Mouse (Mus musculus) hindbrain, embryonic 15.5 days (tissue): ENCODE results near the gene Dock4. TPM values are rescaled to one million over a fixed set of nuclear protein-coding genes. Genes with fewer than 3 reads are reported as not detected.

ENCODE experiments used
- ATAC-seq: fragments of 200-750 bp; cut with Nextera tagmentation; 2 replicates; pipeline ENCODE4 v1.8.0; 2017; ENCODE audit warnings: low read depth, moderate number of reproducible peaks, moderate TSS enrichment; ENCODE audit not compliant: low FRiP score
- H3K27ac ChIP-seq: fragments of 300-500 bp; sonication (generic); replicated peaks from 2 replicates; pipeline ENCODE4 v1.5.1; 2015; ENCODE audit warnings: mild to moderate bottlenecking, inconsistent platforms
- H3K27me3 ChIP-seq: fragments of 300-500 bp; sonication (generic); 2 replicates; pipeline ENCODE4 v1.6.1; 2015; ENCODE audit warnings: control low read depth, inconsistent platforms
- H3K36me3 ChIP-seq: fragments of 300-500 bp; sonication (generic); 2 replicates; pipeline ENCODE4 v1.6.1; 2015; ENCODE audit warnings: control low read depth, inconsistent platforms
- H3K4me1 ChIP-seq: fragments of 300-500 bp; sonication (generic); replicated peaks from 2 replicates; pipeline ENCODE4 v1.6.1; 2015; ENCODE audit warnings: control low read depth, inconsistent platforms
- H3K4me2 ChIP-seq: fragments of 300-500 bp; sonication (generic); 2 replicates; pipeline ENCODE4 v1.6.1; 2015; ENCODE audit warnings: moderate library complexity, mild to moderate bottlenecking, inconsistent platforms
- H3K4me3 ChIP-seq: fragments of 300-500 bp; sonication (generic); 2 replicates; pipeline ENCODE4 v1.5.1; 2015; ENCODE audit warnings: mild to moderate bottlenecking, inconsistent platforms
- H3K9ac ChIP-seq: fragments of 300-500 bp; sonication (generic); 2 replicates; pipeline ENCODE4 v1.6.1; 2015; ENCODE audit warnings: inconsistent platforms
- H3K9me3 ChIP-seq: fragments of 300-500 bp; sonication (generic); 2 replicates; pipeline ENCODE4 v1.6.1; 2016; ENCODE audit warnings: control low read depth, inconsistent platforms
- WGBS: fragments of 180-500 bp; shearing (Covaris S2); methylation state at CpG from one replicate; pipeline ENCODE4 v1.1.7; 2015; 5-methylcytosine and 5-hydroxymethylcytosine counted together
- polyA plus RNA-seq: library from polyadenylated mRNA; unstranded; fragments of >200 nt; fragmentation: Nextera tagmentation; extraction: Ambion mirVana; gene quantifications from 2 replicates; pipeline ENCODE4 v1.2.1, GENCODE M21; 2015

The Dock4 gene
- polyA plus RNA-seq, 1 experiment from 2014 or later = 31.0 TPM

DNA sequence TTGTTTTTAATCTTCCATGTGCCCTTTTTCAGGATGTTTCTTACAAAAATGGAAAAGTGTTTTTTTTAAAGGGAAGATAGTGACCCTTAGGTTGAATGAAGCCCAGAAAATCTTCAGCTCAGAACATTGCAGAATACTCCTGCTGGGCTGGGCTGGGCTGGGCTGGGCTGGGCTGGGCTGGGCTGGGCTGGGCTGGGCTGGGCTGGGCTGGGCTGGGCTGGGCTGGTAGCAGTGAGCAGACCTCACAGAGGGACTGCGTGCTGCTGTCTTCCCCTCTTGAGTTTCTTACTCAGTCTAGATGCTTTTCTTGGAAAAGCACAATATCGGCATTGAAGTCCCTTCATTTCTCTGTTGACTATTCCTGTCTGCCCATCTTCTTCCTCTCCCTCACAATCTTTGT lies 350.0 kb downstream of the Dock4 start:
- Histone ChIP-seq H3K4me3 (no peak overlapping the region), H3K27ac (no peak overlapping the region), H3K4me1 (peaks cover 22% of the 10 kb centered on the region), H3K9ac (no peak overlapping the region), H3K4me2 (no peak overlapping the region), H3K36me3 (no peaks in the 10 kb centered on the region), H3K27me3 (no peaks in the 10 kb centered on the region), H3K9me3 (no peaks in the 10 kb centered on the region)
- WGBS = 57% methylated on average over 2 of the region's 2 CpGs
- ATAC-seq = no peak

DNA sequence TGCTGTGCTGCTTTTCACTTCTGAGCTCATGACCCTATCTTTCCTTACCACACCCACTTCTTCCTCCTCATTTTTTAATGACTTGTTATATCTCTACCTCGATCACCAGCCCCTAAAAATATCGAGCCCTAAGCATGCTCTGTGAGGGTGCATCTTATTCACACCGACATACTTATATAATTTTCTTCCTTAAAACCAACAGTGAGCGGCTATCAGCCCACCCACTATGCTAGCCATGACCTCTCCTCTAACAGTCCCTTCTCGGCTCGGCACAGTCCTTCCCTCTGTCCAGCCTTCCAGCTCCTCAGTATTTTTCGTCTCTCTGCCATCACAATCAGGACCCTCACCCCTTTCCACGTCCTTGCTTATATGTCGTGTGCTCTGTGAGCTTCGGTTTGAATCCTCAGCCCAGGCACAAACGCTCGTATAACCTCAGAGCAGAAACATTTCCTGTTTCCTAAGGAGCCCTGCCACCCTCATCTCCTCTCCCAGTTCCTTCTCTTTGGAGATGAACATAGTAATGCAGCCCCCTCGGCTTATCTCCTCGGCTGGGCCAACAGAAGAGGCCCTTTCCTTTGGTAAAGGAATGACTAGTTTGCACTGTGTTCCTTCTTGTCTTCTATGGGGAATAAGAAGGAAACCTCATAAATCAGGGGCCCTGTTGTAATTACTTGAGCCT lies 351.2 kb downstream of the Dock4 start:
- no peak overlapping the region for H3K27ac ChIP-seq
- H3K27me3 ChIP-seq = no peaks in the 10 kb centered on the region
- 73% methylated on average over 14 of the region's 14 CpGs for WGBS
- no peak overlapping the region for H3K4me3 ChIP-seq
- no peak overlapping the region for H3K9ac ChIP-seq
- H3K36me3 ChIP-seq = no peaks in the 10 kb centered on the region
- no peak for ATAC-seq
- no peak overlapping the region for H3K4me2 ChIP-seq
- no peaks in the 10 kb centered on the region for H3K9me3 ChIP-seq
- H3K4me1 ChIP-seq = peaks cover 20% of the 10 kb centered on the region

DNA sequence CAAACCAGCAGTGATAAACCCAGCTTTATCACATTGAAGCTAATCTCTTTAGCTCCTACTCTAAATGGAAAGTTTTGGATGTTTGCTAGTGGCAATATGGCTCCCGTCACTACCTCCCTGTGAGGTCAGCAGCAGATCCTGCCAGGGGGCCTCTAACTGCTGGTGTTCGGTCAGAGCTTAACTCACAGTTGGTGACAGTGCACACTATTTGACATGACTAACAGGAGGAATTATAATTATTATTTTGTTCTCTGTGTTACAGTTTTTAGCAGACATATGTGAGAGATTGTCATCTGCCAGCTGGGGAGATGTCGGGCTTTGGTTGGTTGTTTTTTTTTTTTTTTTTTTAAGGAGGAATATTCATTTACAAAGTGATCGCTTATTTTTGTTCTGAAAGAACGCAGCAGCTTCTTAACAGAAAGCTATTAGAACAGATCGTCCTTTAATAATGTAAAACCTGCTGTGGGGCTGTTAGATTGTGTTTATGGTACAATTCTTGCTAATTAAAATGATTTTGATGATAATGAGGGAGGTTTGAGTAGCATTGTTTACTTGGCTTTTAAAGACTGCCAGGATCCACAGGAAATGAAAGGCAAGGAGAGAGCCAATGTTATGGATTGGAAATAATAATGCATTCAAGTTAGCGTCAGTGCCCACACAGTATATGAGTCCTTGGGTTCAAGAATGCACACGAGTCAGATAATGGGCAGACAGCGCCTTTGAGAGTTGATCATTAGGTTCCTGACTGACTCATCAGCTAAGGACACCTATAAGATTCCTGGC lies 352.0 kb downstream of the Dock4 start:
- Histone ChIP-seq H3K9ac (no peak overlapping the region), H3K4me1 (peaks cover 14% of the 10 kb centered on the region), H3K4me2 (no peak overlapping the region), H3K27ac (0 out of 2 replicates have a peak overlapping the region, but pooled peaks have one; percentile 25), H3K27me3 (no peaks in the 10 kb centered on the region), H3K36me3 (no peaks in the 10 kb centered on the region), H3K9me3 (no peaks in the 10 kb centered on the region), H3K4me3 (no peak overlapping the region)
- ATAC-seq = no peak
- WGBS = 34% methylated on average over 9 of the region's 9 CpGs

DNA sequence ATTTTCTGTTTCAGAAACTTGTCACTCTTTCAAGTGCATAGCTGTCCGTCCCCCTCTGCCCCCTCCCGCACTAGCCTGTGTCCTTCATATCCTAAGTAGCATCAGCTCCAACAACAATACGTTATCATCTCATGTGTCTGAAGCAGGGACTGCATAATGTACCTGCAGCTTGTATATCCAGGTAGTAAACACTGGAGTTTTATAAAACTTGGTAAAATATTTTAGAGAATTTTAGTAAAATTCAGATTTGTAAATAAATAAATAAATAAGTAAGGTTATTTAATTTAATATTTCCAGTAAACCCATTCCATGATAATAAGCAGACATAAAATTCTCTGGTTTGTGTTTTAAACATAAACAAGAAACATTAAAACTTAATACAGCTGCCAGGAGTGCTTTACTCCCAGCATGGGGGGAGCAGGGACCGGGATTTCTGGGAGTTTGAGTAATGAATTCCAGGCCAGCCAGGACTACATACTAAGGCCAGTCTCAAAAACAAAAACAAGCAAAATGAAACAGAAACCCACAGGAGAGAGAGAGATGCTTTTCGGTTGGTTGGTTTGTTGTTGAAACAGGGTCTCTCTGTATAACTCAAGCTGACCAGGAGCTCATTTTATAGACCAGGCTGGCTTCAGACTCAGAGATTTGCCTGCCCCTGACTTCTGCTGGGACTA lies 352.7 kb downstream of the Dock4 start:
- Histone ChIP-seq H3K9ac (no peak overlapping the region), H3K4me3 (no peak overlapping the region), H3K4me2 (no peak overlapping the region), H3K36me3 (no peaks in the 10 kb centered on the region), H3K9me3 (no peaks in the 10 kb centered on the region), H3K4me1 (peaks cover 14% of the 10 kb centered on the region), H3K27me3 (no peaks in the 10 kb centered on the region), H3K27ac (0 out of 2 replicates have a peak overlapping the region, but pooled peaks have one; percentile 25)
- no peak for ATAC-seq
- 74% methylated on average over 5 of the region's 5 CpGs for WGBS

DNA sequence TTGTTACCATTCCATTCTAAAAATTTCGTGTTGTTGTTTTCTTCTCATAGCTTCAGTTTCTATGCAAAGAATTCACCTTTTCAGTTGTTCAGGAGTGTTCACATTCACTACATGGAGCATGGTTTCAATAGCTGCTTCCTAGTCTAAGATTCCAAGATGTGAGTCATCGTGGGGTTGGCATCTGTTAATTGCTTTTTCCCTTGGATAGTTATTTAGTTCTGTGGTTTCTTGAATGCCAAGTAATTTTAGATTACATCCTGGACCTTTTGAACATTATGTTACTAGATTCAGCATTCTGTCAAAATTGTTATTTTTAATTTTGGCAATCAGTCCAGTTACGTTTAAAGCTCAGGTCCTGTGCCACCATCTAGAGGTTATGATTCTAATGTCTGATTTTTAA lies 355.7 kb downstream of the Dock4 start:
- no peak overlapping the region for H3K9ac ChIP-seq
- H3K27me3 ChIP-seq = no peaks in the 10 kb centered on the region
- H3K4me1 ChIP-seq = peaks cover 14% of the 10 kb centered on the region
- no peak overlapping the region for H3K4me2 ChIP-seq
- H3K36me3 ChIP-seq = 0 out of 2 replicates have a peak, but pooled peaks cover under 1% of the 10 kb centered on the region
- H3K9me3 ChIP-seq = no peaks in the 10 kb centered on the region
- ATAC-seq = no peak
- H3K27ac ChIP-seq = no peak overlapping the region
- H3K4me3 ChIP-seq = no peak overlapping the region
- 80% methylated on average over 3 of the region's 3 CpGs for WGBS

DNA sequence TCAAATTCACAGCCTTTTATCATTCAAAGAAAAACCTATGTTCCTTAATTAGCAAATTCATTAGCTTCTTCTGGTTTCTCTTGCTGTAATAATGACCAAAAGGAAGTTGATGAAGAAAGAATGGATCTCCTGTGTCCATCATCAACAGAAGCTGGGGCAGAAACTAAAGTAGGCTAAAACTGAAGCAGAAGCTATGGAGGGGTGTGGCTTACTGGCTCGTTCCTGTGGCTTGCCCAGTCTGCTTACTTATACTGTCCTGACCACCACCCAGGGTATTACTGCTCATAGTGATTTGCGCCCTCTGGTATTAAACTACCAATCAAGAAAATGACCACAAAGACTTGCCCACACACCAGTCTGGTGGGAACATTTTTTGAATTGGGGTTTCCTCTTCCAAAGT lies 359.5 kb downstream of the Dock4 start:
- H3K9me3 ChIP-seq = no peaks in the 10 kb centered on the region

DNA sequence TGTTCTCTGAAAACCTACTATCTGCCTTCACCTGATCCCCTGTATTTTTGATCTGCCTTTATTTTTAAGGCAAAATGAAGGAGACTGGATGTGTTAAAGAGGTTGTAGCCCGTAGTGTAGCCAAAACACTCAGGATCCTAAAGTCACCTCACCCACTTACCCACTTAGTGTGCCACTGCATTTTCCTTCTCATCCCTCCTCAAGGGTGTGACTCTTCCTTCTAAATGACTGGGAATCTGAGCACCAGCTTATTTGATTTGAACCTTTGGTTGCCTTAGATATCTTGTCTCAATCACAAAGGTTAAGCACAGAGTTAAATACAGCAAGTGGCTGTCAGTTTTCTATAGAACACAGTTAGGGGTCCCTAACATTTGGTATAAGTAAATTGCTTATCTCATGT lies 362.2 kb downstream of the Dock4 start:
- Histone ChIP-seq H3K9me3 (no peaks in the 10 kb centered on the region), H3K9ac (no peak overlapping the region), H3K27me3 (no peaks in the 10 kb centered on the region), H3K36me3 (peaks cover 20% of the 10 kb centered on the region), H3K4me1 (no peaks in the 10 kb centered on the region), H3K4me2 (no peak overlapping the region), H3K4me3 (no peak overlapping the region), H3K27ac (no peak overlapping the region)
- no peak for ATAC-seq
- 95% methylated on average over 1 of the region's 1 CpGs for WGBS

More for the DNA sequence above, 359.5 kb downstream of the Dock4 start:
- H3K4me2 ChIP-seq = no peak overlapping the region
- no peak for ATAC-seq
- H3K4me1 ChIP-seq = no peaks in the 10 kb centered on the region
- no peak overlapping the region for H3K4me3 ChIP-seq
- H3K27me3 ChIP-seq = no peaks in the 10 kb centered on the region
- H3K9ac ChIP-seq = no peak overlapping the region
- WGBS = 81% methylated on average over 2 of the region's 2 CpGs
- peaks cover 13% of the 10 kb centered on the region for H3K36me3 ChIP-seq
- H3K27ac ChIP-seq = no peak overlapping the region

DNA sequence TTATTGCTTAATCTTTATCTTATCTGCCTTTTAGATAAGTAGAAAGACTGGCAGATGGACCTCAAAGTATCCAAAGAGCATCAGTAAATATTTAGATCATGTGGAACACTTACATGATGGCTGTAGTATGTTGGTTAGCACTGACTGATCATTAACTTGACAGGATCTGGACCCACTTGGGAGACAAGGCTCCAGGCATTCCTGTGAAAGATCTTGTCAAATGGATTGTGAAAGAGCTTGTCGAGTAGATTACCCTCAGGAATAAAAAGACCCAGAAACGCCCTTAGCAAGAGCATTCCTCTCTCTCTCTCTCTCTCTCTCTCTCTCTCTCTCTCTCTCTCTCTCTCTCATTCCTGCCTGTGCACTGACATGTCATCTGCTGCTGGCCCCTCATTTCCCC lies 367.7 kb downstream of the Dock4 start:
- Histone ChIP-seq H3K27me3 (no peaks in the 10 kb centered on the region), H3K4me2 (no peak overlapping the region), H3K9ac (no peak overlapping the region), H3K4me3 (no peak overlapping the region), H3K9me3 (no peaks in the 10 kb centered on the region), H3K36me3 (peaks cover 20% of the 10 kb centered on the region), H3K4me1 (no peaks in the 10 kb centered on the region), H3K27ac (no peak overlapping the region)
- no peak for ATAC-seq
- 36% methylated on average over 2 of the region's 2 CpGs for WGBS

DNA sequence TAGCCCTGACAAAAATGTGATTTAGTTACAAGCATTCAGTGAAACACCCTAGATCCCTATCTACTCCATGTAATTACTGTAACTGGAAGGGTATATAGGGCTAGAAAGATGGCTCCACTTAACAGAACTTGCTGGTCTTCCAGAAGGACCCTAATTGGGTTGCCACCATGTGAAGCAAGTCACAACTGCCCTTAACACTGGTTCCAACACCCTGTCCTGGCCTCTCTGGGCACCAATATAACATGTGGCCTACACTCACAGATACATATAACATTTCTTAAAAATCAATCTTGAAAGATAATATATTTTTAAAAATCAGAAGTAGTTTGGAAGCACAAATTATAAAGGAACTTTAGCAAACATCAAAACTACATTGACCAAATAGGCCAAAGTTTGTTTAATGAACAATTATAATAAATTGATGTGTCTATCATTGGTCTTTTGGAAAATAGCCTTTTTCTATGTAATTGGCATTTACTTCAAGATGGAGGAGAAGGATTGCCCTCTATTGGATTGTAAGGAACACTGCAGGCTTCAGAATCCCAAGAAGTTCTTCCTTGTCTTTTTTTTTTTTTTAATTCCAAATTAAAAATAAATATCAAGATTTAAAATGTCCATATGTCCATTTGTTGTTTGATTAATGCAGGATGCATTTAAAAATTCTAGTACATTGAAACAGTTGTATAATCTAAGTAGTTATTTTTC lies 369.1 kb downstream of the Dock4 start:
- Histone ChIP-seq H3K9ac (no peak overlapping the region), H3K4me3 (no peak overlapping the region)
- no peak for ATAC-seq

DNA sequence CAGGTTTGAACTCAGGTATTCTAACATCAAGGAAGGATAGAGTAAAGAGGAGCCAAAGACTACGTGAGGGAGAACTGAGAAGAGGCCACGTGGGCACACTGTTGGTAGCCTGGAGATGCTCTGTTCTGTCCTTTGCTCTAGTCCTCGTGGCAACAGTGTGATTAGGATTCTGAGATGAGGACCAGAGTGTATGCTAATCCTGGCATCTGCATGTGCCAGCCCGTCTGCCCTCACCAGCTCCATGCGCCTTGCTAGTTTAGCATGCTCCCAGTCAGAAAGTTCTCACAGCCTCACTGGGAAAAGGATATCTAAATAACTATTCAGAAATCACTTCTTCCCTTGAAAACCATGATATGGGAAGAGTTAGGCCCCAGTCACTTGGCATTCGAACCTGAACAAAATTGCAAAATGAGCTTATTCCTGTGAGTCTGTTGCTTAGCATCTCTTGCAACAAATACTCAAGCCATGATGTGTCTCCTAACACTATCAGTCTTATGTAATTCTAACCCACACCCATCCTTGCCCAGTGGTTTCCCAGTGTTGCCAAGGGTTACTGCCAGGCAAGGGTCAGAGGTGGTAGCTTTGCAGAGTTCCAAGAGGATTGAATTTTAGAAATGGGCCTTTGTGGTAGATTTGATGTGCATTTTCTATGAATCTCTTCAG lies 372.4 kb downstream of the Dock4 start:
- 89% methylated on average over 6 of the region's 6 CpGs for WGBS
- no peak overlapping the region for H3K27ac ChIP-seq
- H3K9ac ChIP-seq = no peak overlapping the region

More for the DNA sequence above, 369.1 kb downstream of the Dock4 start:
- Histone ChIP-seq H3K36me3 (peaks cover 17% of the 10 kb centered on the region), H3K9me3 (no peaks in the 10 kb centered on the region), H3K27me3 (no peaks in the 10 kb centered on the region), H3K4me2 (no peak overlapping the region), H3K4me1 (no peaks in the 10 kb centered on the region), H3K27ac (no peak overlapping the region)

DNA sequence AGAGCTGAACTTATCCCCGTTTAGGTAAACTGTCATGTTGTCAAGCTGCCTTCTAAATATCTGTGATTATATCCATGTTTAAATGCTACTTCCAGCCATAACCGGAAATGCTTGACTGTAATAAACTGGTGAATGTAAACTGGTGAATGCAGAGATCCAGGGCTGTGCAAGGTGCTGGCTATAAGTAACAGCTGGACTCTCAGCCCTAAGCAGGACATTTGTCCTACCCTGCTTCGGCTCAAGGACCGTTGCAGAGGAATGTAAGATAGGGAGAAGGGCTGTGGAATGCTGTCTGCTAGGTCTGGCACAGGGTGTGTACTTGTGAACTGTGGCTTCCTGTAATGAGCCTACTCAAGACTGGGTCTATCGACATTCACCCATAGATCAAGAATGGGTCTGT lies 377.9 kb downstream of the Dock4 start:
- Histone ChIP-seq H3K36me3 (peaks cover 15% of the 10 kb centered on the region), H3K4me2 (no peak overlapping the region), H3K27ac (no peak overlapping the region), H3K4me1 (no peaks in the 10 kb centered on the region), H3K4me3 (no peak overlapping the region), H3K9me3 (no peaks in the 10 kb centered on the region), H3K27me3 (no peaks in the 10 kb centered on the region), H3K9ac (no peak overlapping the region)
- 92% methylated on average over 5 of the region's 5 CpGs for WGBS
- no peak for ATAC-seq

More for the DNA sequence above, 372.4 kb downstream of the Dock4 start:
- Histone ChIP-seq H3K4me2 (no peak overlapping the region), H3K36me3 (peaks cover 25% of the 10 kb centered on the region), H3K9me3 (no peaks in the 10 kb centered on the region), H3K4me1 (no peaks in the 10 kb centered on the region), H3K27me3 (no peaks in the 10 kb centered on the region), H3K4me3 (no peak overlapping the region)
- ATAC-seq = no peak
